Mouse (Mus musculus) thymus, postnatal 36 days (tissue): ENCODE measurements around the gene Gpx8.

Source experiments
- DNase-seq, 2 experiments: peaks; one replicate each; pipeline ENCODE4 v3.0.0; 2022; ENCODE audit warnings: mixed read lengths in 2 of 2

Gene Gpx8

GRCm38 (mm10) chr13:113046211-113046883 is at the start of gene Gpx8:
TSS of gene Gpx8 (minus strand) at chr13:113046410.
- DNase-seq = peak in 1 of 2 experiments; percentile 19

DNA sequence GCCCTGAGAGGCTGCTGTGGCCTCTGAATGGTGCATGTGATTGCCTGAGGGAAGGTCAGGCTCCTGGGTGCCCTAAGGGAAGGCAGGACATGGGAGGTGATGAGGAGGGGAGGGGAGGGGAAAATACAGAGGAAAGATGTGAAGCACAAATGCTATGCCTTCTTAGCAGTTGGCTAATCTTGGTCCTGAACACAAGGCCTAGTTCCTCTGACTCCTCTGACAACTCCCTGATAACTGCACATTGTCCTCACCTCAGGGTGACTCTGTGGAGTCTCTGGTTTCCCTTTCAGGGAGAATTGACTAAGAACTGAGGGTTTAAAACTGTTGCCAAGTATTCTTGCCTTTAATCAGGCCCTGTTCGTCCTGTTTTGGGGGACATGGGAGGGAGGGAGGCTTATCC is 48.4 kb upstream of the Gpx8 start:
- DNase-seq = no peak

GRCm38 (mm10) chr13:113090489-113090888 is 44.3 kb upstream of the Gpx8 start:
- no peak for DNase-seq

DNA sequence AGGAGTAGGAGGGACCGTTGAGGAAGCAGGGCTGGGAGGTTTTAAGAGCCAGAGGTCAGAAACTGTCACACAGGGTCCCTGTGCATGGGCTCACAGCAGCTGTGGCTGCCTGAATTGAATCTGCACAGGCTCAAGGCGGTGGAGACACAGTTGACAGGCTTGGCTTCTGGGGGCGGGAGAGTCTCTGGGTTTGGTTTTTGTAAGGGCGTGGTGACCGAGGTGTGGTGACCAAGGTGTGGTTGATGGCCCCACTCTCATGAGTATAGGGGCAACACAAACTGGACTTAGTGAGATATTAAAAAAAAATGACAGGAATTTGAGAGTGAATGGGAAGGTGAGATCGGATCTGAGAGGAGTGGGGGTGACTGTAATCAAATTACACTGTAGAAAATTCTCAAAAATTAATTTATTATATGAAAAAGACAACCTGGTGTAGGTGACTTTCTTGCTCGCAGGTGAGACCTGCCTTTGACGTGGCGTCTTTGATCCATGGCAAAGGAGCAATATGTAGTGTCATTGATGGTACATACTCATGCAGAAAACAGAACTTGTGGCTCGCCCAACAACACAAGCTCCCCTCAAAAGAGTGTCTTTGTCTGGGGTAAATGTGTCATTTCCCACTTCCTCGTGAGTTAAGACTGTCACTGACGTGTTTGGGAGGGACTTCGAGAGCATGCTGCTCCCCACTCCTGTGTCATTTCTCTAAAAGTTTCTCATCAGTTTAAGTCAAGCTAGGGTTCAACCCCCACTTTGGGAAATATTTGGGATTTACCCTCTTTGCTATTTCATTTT is 41.2 kb upstream of the Gpx8 start:
- DNase-seq = no peak

- no peak for DNase-seq
These were observed 38.5 kb upstream of the Gpx8 start for GRCm38 (mm10) chr13:113084732-113085131.

- no peak for DNase-seq
These were observed 35.9 kb upstream of the Gpx8 start for GRCm38 (mm10) chr13:113082101-113082500.

- no peak for DNase-seq
These were observed 32.8 kb upstream of the Gpx8 start for GRCm38 (mm10) chr13:113079021-113079420.

DNA sequence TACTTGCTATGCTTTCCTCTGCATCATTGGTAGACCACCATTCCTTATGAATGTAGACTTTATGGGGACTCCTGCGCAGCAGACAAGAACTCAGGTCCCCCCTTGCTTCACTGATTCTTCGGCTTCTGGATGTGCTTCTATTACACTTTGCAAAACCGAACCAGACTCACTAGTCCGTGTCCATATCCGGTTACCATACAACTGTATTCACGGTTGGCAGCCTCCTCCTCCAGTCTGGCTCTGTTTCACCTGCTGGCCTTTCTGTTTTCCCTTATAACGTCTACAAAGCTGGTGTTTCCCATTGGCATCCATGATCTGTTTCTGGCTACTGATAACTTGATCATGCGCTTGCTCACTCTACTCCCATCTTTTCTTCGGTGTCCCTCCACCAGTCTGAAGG is 18.3 kb upstream of the Gpx8 start:
- no peak for DNase-seq

DNA sequence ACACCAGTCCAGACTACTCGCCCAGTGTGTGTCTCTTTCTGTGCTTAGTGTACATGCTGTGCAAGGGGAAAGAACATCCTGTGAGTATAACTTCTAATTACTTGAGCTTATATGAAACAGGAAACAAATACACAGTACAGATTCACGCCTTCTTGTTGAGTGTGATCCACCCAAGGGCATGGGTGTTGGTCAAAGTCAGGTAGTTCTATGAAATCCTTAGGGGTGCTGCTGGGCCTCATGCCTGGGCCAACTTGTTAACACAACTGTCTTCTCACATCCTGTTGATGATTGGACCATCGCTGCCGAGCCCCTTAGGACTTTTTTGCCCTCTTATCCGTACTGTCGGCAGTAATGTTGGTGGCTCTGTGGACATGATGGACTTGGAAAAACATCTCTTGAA is 15.5 kb upstream of the Gpx8 start:
- no peak for DNase-seq

DNA sequence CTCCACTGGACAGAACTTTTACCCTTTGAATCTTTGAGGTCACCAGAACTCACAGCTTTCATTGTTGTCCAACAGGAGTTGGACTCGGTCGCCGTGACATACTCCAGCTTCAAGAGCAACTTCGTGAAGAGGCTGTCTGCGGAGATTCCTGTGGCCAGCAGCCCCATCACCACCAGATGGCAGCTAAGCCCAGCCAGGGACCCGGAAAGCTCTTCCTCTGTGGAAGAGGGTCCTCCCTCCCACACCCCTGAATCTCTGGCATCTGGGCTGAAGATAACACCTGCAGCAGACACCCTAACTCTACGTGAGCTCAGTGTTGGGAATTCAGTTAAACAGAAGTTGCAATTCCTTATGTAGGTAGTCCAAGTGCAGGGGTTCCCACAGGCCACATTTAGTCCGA is 9.6 kb upstream of the Gpx8 start:
- DNase-seq = peak in 1 of 2 experiments; percentile 37

- peak in 1 of 2 experiments; percentile 37 for DNase-seq
These were observed 8.0 kb upstream of the Gpx8 start for GRCm38 (mm10) chr13:113054230-113054629.

DNA sequence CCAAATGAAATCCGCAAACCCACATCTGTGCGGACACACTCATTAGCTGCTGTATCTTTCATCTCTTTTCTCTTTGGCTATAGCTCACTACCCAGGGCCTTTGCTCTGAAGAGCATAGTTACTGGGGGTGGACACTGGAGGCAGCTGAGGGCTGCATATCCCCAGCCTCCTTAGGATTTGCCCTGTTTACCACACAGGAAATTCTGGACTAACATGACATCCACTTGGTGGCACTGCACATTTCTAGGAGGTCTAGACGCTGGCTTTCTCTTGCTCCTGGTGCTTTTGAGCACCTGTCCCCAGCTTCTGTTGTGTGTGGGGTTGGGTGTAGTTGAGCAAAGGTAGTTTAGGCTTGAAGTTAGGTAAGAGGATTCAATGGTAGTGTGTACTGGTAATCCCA is 1.4 kb upstream of the Gpx8 start:
- DNase-seq = peak in 1 of 2 experiments; percentile 16

- DNase-seq = no peak
These were observed 808 bp upstream of the Gpx8 start for GRCm38 (mm10) chr13:113047018-113047417.

GRCm38 (mm10) chr13:113045458-113046110 is 626 bp downstream of the Gpx8 start:
- DNase-seq = no peak

DNA sequence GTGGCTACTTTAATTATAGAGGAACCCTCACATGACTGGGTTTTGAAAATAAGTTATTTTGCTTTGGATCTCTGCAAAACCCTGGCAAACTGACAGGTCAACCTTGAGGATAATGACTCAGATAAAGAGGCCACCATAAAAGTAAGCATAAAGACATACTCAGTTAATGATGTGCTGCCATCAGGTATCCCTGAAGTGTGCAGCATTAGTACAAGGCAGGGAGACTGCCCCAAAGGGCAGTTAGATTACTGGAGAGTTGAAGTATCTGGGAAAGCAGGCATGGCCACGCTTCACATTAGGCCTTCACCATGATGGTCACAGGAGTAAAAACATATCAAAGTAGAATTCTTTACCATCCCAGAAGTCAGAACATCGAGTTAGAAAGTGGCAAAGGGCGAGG is 1.3 kb downstream of the Gpx8 start:
- no peak for DNase-seq

- DNase-seq = peak; percentile 53 to 61
These were observed 10.4 kb downstream of the Gpx8 start for GRCm38 (mm10) chr13:113035852-113036251.

DNA sequence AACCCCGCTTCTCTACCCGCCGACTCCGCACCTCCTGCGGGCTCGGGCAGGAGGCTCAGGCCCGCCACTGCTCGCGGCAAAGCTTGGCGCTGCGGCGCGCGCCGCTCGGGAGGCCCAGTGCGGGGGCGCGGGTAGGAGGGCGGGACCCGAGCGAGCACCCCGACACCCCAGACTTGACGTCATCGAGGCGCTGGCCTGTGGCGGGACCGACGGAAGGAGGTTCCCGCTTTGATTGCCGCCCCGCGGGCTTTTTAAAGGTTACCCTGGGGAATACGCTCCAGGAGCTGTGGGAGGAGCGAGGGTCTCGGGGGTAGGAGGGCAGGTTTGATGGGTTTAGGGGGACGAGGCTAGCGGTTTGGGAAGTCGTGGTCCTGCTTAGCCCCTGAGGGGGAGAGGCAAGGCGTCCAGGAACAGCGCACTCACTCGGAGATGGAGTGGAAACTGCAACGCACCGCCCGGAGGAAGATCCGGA is 11.2 kb downstream of the Gpx8 start, which contains the start of gene Cdc20b:
Cdc20b (plus strand) TSS at position 162 of the 472 bp plus-strand sequence.
- DNase-seq = peak; percentile 78 to 88

- no peak for DNase-seq
These were observed 11.8 kb downstream of the Gpx8 start for GRCm38 (mm10) chr13:113034271-113034886.

- DNase-seq = no peak
These were observed 13.4 kb downstream of the Gpx8 start for GRCm38 (mm10) chr13:113032831-113033230.

- peak; percentile 34 to 64 for DNase-seq
These were observed 14.2 kb downstream of the Gpx8 start for GRCm38 (mm10) chr13:113031792-113032571.

- DNase-seq = no peak
These were observed 14.9 kb downstream of the Gpx8 start for GRCm38 (mm10) chr13:113031351-113031750.
